Mouse (Mus musculus) Patski (cell line): ENCODE data around the gene Higd2a. TPM values are rescaled to one million over a fixed set of nuclear protein-coding genes. Genes with fewer than 3 reads are reported as not detected.
A peak's percentile ranks its signal among the peaks of the same experiment; 100 is the strongest.

Source experiments
- ATAC-seq: fragments of 100-300 bp; one replicate; pipeline ENCODE4 v1.8.0; 2021
- CTCF ChIA-PET: fragments of 350-600 bp; sonication (Branson Sonifier 250); formaldehyde crosslinking; loops from one replicate; lab custom pipeline; 2022; ENCODE audit warnings: inconsistent platforms; lab: Charles Lee
- POLR2A ChIA-PET: fragments of 350-600 bp; sonication (Branson Sonifier 250); formaldehyde crosslinking; loops from one replicate; lab custom pipeline; 2022; ENCODE audit warnings: antibody characterized with exemption, inconsistent platforms; lab: Charles Lee
- DNase-seq: peaks from one replicate; pipeline ENCODE4 v3.0.0-alpha.2; 2011; ENCODE audit warnings: low read depth, low spot score
- H3K27me3 ChIP-seq: fragments of 371-371 bp; one replicate; pipeline ENCODE4 v1.5.1; 2021
- CTCF ChIP-seq: fragments of 100-300 bp; IDR thresholded peaks from one replicate; pipeline ENCODE4 v1.5.1; 2021
- in situ Hi-C: fragments of 300-500 bp; cut with MboI; formaldehyde crosslinking; loops from 3 replicates; pipeline ENCODE4 v1.11.1; 2018; ENCODE audit warnings: low pct_unique_long_range_greater_than_20kb, mixed read lengths
- polyA plus RNA-seq: library from polyadenylated mRNA; unstranded; gene quantifications from one replicate; pipeline ENCODE4 v1.2.3, GENCODE M21; 2021

The Higd2a gene
- polyA plus RNA-seq, 1 experiment from 2014 or later = 96.0 TPM

DNA sequence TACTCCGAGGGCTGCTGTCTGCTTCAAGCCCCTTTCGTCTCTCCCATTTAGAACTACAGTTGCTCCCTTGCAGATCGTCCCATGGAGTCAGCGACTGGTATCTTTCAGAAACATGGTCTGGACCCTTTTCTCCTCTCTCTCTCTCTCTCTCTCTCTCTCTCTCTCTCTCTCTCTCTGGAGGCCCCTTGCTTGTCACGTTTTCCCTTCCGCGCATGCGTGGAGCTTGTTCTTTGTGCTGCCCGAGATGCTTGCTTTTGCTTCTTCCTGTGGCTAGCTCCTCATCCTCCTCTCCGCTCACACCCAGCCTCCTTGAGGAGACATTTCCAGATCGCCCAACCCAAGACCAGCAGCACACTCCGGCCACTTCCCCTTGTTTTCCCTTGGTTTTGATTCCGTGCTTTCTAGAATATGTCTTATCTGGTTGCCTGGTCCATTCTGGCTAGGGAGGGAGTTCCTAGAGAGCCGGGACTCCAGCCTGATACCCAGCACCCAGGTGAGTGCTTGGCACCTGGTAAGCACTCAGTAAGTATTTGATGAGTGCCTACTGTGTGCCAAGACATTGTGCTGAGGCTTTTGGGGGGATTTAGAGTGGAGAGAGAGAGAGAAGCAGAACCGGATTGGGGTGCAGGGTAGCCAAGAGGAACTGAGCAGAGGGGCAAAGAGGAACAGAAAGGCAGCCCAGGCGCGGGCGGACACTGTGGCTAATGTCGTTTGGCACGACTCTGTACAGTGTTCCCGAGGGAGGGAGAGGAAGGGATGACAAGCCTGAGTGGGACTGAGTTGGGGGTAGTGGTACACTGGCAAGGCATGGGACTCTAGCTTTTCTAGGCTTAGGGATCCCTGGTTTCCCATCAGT, 12.1 kb upstream of the Higd2a start:
- DNase-seq (no peak), ATAC-seq (no peak)
- in situ Hi-C loops = loop anchor here (5.0 to 10.0 kb wide), 2 partner anchors 39 to 107 kb away; no protein-coding TSS in a partner anchor
- ChIA-PET CTCF (no interaction called here), POLR2A (interaction anchor here (1.0 kb wide), 1 partner anchor 11 kb away, joined by 3 read pairs; no protein-coding TSS in a partner anchor)
- TF ChIP-seq CTCF = no peak
- no peaks in the 10 kb centered on the region for H3K27me3 ChIP-seq

DNA sequence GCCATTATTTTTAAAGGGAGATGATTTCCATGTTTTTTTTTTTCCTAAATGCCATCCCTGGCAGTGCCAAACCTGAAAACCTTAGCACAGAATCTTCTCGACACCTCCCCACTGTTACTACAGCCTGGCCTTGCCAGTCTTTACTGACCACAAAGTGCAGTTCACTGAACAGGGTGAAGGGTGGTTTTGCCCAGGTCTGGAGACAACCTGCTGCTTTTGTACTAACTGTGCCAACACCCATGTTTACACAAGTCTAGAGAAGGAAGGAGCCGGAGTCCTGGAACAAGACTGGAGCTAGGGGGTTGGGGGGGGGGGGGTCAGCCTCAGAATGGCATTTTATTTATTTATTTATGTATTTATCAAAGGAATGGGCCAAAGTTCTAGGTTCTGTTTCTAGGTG, 8.6 kb upstream of the Higd2a start:
- in situ Hi-C loops = no loop called here
- no peaks in the 10 kb centered on the region for H3K27me3 ChIP-seq
- ChIA-PET POLR2A (no interaction called here), CTCF (interaction anchor here (1.6 kb wide), 1 partner anchor 16 kb away, joined by 3 read pairs; no protein-coding TSS in a partner anchor)
- ATAC-seq = no peak
- no peak for TF ChIP-seq CTCF
- no peak for DNase-seq

DNA sequence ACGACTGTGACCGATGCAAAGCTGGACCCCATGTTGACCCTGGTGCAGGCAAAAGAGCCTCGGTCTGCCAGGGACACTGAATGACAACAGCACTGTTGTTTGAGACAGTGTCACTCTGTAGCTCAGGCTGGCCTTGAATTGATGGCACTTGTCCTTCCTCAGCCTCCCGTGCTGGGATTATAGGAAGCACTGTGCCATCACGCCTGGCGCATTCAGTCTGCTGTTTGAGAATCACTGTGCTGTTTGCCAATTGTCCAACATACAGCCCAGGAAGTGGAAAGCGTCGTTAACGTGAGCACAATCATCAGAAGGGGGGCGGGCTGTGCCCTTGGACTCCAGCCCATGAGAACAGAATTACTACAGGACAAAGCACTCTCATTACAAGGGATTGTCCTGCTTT, 7.9 kb upstream of the Higd2a start:
- POLR2A ChIA-PET = no interaction called here
- CTCF ChIA-PET = interaction anchor here (1.6 kb wide), 1 partner anchor 15 kb away, joined by 3 read pairs; no protein-coding TSS in a partner anchor
- ATAC-seq (no peak), DNase-seq (no peak)
- in situ Hi-C loops = no loop called here
- TF ChIP-seq CTCF = no peak
- H3K27me3 ChIP-seq = no peaks in the 10 kb centered on the region

DNA sequence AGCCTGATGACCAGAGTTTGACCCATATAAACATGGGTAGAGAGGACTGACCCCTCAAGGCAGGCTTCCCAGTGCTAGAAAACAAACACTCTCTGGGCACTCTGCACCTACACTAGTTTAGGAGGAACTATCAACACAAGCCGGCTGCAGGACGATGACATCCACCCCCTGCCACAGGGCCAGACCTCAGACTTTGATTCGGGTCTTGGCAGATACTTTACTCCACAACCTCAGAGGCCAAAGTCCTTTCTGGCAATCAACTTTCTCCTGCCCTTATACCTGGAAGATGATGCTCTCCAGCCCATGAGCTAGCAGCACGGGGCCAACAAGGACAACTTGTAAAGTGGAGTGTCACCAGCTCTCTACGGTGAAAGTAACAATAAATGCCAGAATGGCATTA, 7.1 kb upstream of the Higd2a start:
- TF ChIP-seq CTCF = no peak
- ATAC-seq (no peak), DNase-seq (no peak)
- CTCF ChIA-PET = interaction anchor here (1.6 kb wide), 1 partner anchor 14 kb away, joined by 3 read pairs; no protein-coding TSS in a partner anchor
- POLR2A ChIA-PET = no interaction called here
- H3K27me3 ChIP-seq = no peaks in the 10 kb centered on the region
- in situ Hi-C loops = no loop called here

DNA sequence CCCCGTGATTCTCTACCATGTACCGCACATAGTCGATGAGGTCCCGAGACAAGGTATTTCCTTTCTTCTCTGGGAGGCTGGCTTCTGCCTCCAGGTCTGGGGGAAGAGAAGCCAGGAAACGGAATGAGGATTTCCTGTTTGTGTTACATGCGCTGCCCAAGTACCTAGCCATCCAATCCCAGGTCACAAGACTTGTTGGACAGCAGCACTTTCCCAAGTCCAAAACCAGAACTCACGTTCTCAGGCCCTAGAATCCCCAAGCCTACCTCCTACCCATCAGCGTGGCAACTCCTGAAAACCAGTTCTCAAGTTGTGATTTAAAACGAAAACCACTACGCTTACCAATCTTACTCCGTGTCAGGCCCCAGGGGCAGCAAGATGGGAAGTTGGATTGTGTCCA, 4.2 kb upstream of the Higd2a start:
- TF ChIP-seq CTCF = no peak
- CTCF ChIA-PET = no interaction called here
- POLR2A ChIA-PET = interaction anchor here (1.1 kb wide), 1 partner anchor 11 kb away, joined by 4 read pairs; no protein-coding TSS in a partner anchor
- no peak for DNase-seq
- H3K27me3 ChIP-seq = no peaks in the 10 kb centered on the region
- in situ Hi-C loops = no loop called here
- no peak for ATAC-seq

DNA sequence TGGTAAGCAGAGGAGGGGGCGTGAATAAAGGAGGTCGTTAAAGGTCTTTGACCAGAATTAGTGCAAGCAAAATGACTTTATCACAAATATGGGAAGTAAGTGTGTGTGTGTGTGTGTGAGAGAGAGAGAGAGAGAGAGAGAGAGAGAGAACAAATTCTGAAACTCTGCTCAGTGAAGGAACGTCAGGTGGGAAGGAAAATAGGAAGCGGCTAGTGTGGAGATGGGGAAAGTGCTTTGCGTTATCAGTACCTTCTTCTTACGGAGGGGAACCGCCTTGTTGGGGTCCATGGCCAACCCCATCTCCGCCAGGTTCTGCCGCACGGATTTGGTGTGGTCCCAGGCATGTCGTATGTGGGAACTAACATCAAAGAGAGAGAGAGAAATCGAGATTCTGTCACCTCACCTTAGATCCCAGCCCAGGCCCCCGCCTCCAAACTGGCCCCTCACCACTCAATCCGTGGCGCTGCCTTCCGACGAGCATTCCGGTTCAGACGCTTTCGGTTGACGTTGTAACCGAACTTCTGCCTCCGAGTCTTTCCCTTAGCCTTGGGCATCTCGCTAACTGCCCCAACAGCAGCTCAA, 502 bp upstream of the Higd2a start:
- ChIA-PET CTCF (no interaction called here), POLR2A (interaction anchor here (0.9 to 1.8 kb wide), 3 partner anchors 16 to 28 kb away, joined by 3 to 5 read pairs (median 4); no protein-coding TSS in a partner anchor)
- DNase-seq (no peak), ATAC-seq (peak; percentile 1)
- in situ Hi-C loops = no loop called here
- H3K27me3 ChIP-seq = no peaks in the 10 kb centered on the region
- no peak for TF ChIP-seq CTCF

DNA sequence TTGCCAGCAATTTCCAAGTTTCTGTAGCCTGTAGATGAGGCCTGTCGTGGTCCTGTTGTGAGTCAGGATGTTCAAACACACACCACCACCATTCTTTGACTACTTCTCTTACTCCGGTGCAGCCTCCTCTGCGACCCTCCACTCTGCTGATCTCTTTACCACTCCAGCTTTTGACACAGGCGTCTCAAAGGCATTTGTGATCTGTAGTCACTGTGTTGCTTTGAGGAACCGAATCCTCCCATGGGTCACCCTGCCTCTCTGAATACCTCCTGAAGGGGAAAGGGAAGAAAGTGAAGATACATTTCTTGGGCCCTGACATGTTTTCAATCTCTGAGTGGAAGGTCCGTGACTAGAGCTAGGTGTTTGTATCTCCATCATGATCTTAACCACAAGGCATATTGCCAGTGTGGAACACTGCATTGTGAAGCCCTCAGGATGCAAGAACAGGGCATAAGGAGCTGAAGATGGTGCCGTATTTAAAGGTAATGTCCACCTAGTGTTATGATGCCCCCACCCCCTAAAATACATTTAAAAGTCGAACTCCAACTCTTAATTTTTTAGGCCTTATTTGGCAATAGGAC, 1.9 kb downstream of the Higd2a start:
- DNase-seq (no peak), ATAC-seq (no peak)
- in situ Hi-C loops = no loop called here
- no peaks in the 10 kb centered on the region for H3K27me3 ChIP-seq
- TF ChIP-seq CTCF = no peak
- ChIA-PET POLR2A (interaction anchor here (0.7 to 1.3 kb wide), 2 partner anchors 15 to 16 kb away, joined by 3 to 4 read pairs; no protein-coding TSS in a partner anchor), CTCF (interaction anchor here (2.5 kb wide), 1 partner anchor 17 kb away, joined by 10 read pairs; no protein-coding TSS in a partner anchor)

DNA sequence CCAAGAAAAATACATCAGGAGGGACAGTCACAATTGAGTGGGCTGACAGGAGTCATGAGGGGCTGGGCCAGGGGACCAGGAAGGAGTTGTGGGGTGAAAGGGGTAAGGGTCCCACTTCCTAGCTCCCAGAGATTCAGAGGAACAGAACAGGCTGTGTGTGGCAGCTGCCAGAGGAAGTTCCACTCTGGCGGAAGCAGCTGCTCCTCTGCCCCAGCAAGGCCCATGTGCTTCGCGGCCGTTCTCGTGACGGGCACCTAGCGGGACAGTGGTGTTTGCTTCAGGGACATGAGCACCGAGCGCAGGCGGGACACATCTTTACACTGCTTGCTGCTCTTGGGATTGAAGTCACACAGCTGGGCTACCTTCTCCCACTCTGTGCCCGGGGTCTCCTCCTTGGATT, 3.6 kb downstream of the Higd2a start:
- ChIA-PET CTCF (no interaction called here), POLR2A (no interaction called here)
- no peak for ATAC-seq
- in situ Hi-C loops = no loop called here
- TF ChIP-seq CTCF = no peak
- DNase-seq = no peak
- no peaks in the 10 kb centered on the region for H3K27me3 ChIP-seq

DNA sequence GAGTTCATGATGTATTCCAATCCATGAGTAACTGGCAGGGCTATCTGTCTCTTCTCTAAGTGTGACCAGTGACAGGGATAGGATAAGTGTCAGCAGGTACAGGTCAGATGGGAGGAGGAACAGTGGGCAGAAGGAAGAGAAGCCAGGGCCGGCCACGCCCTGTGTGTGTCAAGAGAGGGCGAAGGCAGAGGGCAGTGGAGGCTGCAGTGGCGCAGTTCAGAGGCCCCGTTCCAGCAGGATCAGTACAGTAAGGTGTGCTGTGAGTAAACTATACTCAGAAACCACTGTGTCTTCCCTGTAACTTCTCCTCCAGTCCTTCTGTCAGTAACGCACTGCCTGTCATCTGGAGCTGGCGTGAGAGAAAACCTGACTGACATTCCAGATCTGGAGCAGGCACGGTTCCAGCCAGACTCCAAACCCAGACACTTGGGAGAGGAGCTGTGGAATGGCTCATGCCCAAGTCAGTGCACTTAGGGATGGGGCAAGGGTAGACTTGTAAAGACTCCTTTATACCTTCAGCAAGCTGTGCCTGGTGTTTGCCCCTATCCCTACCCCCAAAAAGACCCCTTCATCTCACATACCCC, 6.2 kb downstream of the Higd2a start:
- DNase-seq = no peak

DNA sequence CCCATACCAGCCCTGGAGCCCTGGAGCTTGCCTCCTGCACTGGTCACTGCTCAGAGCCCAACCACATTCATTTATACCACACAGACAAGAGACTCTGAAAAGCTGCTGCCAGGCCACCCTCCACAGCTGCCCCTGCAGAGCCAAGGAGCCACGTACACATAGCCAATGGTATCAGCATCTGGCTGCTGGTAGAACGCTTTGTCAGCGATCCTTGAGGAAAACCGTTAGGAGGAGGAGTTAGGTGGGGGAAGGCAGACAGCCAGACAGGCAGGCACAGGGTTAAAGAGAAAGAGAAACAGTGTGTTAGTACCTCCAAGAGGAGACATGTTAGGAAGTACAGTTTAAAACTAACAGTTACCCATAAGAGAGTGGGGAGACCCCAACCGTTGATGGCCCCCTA, 6.9 kb downstream of the Higd2a start:
- no peak for DNase-seq
- no peak for ATAC-seq
- in situ Hi-C loops = no loop called here
- no peaks in the 10 kb centered on the region for H3K27me3 ChIP-seq
- no peak for TF ChIP-seq CTCF
- ChIA-PET CTCF (interaction anchor here (1.5 to 1.8 kb wide), 2 partner anchors 15 to 25 kb away, joined by 3 to 5 read pairs; partner anchors contain the start of gene Faf2), POLR2A (interaction anchor here (1.0 to 1.1 kb wide), 2 partner anchors 10 kb away, joined by 3 to 4 read pairs; no protein-coding TSS in a partner anchor)

More for the DNA sequence above, 6.2 kb downstream of the Higd2a start:
- in situ Hi-C loops = no loop called here
- TF ChIP-seq CTCF = no peak
- H3K27me3 ChIP-seq = no peaks in the 10 kb centered on the region
- CTCF ChIA-PET = interaction anchor here (1.5 to 1.8 kb wide), 2 partner anchors 14 to 25 kb away, joined by 3 to 5 read pairs; partner anchors contain the start of gene Faf2
- POLR2A ChIA-PET = interaction anchor here (1.0 to 1.1 kb wide), 2 partner anchors 10 kb away, joined by 3 to 4 read pairs; no protein-coding TSS in a partner anchor
- ATAC-seq = no peak
